Mouse (Mus musculus) neural tube, embryonic 12.5 days (tissue): ENCODE results near the gene Pcp4l1. TPM values are rescaled to one million over a fixed set of nuclear protein-coding genes. Genes with fewer than 3 reads are reported as not detected.
"Not testable (repeated sequence)": the region's sequence is repeated elsewhere in the genome, so short reads cannot be mapped to it uniquely, and the experiment has no call there.

ENCODE experiments used
- ATAC-seq: fragments of 200-750 bp; cut with Nextera tagmentation; 2 replicates; pipeline ENCODE4 v1.8.0; 2017; ENCODE audit warnings: low read depth, mild to moderate bottlenecking, moderate TSS enrichment, moderate library complexity; ENCODE audit not compliant: low FRiP score
- H3K27ac ChIP-seq: fragments of 300-500 bp; sonication (generic); 2 replicates; pipeline ENCODE4 v1.5.1; 2016
- H3K27me3 ChIP-seq: fragments of 300-500 bp; sonication (generic); replicated peaks from 2 replicates; pipeline ENCODE4 v1.6.1; 2016; ENCODE audit warnings: mild to moderate bottlenecking
- H3K36me3 ChIP-seq: fragments of 300-500 bp; sonication (generic); 2 replicates; pipeline ENCODE4 v1.6.1; 2016; ENCODE audit warnings: mild to moderate bottlenecking
- H3K4me1 ChIP-seq: fragments of 300-500 bp; sonication (generic); 2 replicates; pipeline ENCODE4 v1.6.1; 2016
- H3K4me2 ChIP-seq: fragments of 300-500 bp; sonication (generic); replicated peaks from 2 replicates; pipeline ENCODE4 v1.6.1; 2016; ENCODE audit warnings: mild to moderate bottlenecking
- H3K4me3 ChIP-seq: fragments of 300-500 bp; sonication (generic); 2 replicates; pipeline ENCODE4 v1.5.1; 2016
- H3K9ac ChIP-seq: fragments of 300-500 bp; sonication (generic); 2 replicates; pipeline ENCODE4 v1.6.1; 2016; ENCODE audit warnings: mild to moderate bottlenecking
- H3K9me3 ChIP-seq: fragments of 300-500 bp; sonication (generic); 2 replicates; pipeline ENCODE4 v1.6.1; 2016; ENCODE audit warnings: mild to moderate bottlenecking
- WGBS: fragments of 180-500 bp; shearing (Covaris S2); methylation state at CpG from one replicate; pipeline ENCODE4 v1.1.7; 2016; 5-methylcytosine and 5-hydroxymethylcytosine counted together
- polyA plus RNA-seq: library from polyadenylated mRNA; unstranded; fragments of >200 nt; fragmentation: Nextera tagmentation; extraction: Ambion mirVana; gene quantifications from 2 replicates; pipeline ENCODE4 v1.2.1, GENCODE M21; 2016

The Pcp4l1 gene
- 5.9 and 6.2 TPM in 2 replicates for polyA plus RNA-seq

GRCm38 (mm10) chr1:171195887-171196397 lies at the start of gene Pcp4l1:
Gene Pcp4l1, minus strand, starts transcription at chr1:171196268.
- Histone ChIP-seq H3K4me1 (peaks cover 35% of the 10 kb centered on the region), H3K4me3 (peak within 1 kb of the TSS; percentile 50), H3K27ac (no peak within 1 kb of the TSS), H3K36me3 (no peaks in the 10 kb centered on the region), H3K4me2 (peak within 1 kb of the TSS; percentile 93), H3K9me3 (no peaks in the 10 kb centered on the region), H3K9ac (peak within 1 kb of the TSS; percentile 51), H3K27me3 (peaks cover 40% of the 10 kb centered on the region)
- WGBS = under 1% methylated on average over 33 of the region's 33 CpGs
- ATAC-seq = peak; percentile 66; the same call in 1 of the 2 replicates

GRCm38 (mm10) chr1:171245353-171245752 lies 49.3 kb upstream of the Pcp4l1 start:
- Histone ChIP-seq H3K36me3 (peaks cover 46% of the 10 kb centered on the region), H3K27ac (no peak overlapping the region), H3K4me3 (no peak overlapping the region), H3K27me3 (no peaks in the 10 kb centered on the region), H3K4me1 (peaks cover 34% of the 10 kb centered on the region), H3K9me3 (no peaks in the 10 kb centered on the region), H3K9ac (no peak overlapping the region), H3K4me2 (peak overlapping the region; percentile 79; the same call in 1 of the 2 replicates)
- 91% methylated on average over 8 of the region's 8 CpGs for WGBS
- ATAC-seq = no peak

- not testable (repeated sequence) for ATAC-seq, H3K4me3 ChIP-seq, H3K4me2 ChIP-seq, H3K27me3 ChIP-seq, H3K9ac ChIP-seq, H3K9me3 ChIP-seq, H3K27ac ChIP-seq
- WGBS = 86% methylated on average over 12 of the region's 12 CpGs
- Histone ChIP-seq H3K4me1 (peaks cover 10% of the 10 kb centered on the region), H3K36me3 (peaks cover 77% of the 10 kb centered on the region)
These were observed 45.9 kb upstream of the Pcp4l1 start for GRCm38 (mm10) chr1:171241952-171242351.

GRCm38 (mm10) chr1:171240911-171241310 lies 44.8 kb upstream of the Pcp4l1 start:
- WGBS = 91% methylated on average over 10 of the region's 10 CpGs
- Histone ChIP-seq H3K27me3 (no peaks in the 10 kb centered on the region), H3K4me2 (no peak overlapping the region), H3K9ac (no peak overlapping the region), H3K4me1 (peaks cover 5% of the 10 kb centered on the region), H3K27ac (no peak overlapping the region), H3K36me3 (peaks cover 87% of the 10 kb centered on the region), H3K4me3 (no peak overlapping the region), H3K9me3 (no peaks in the 10 kb centered on the region)
- no peak for ATAC-seq

- H3K9me3 ChIP-seq = no peaks in the 10 kb centered on the region
- no peaks in the 10 kb centered on the region for H3K27me3 ChIP-seq
- ATAC-seq = no peak
- H3K4me3 ChIP-seq = no peak overlapping the region
- H3K36me3 ChIP-seq = peaks cover 88% of the 10 kb centered on the region
- H3K9ac ChIP-seq = no peak overlapping the region
- H3K27ac ChIP-seq = no peak overlapping the region
- H3K4me2 ChIP-seq = no peak overlapping the region
- H3K4me1 ChIP-seq = no peaks in the 10 kb centered on the region
- 85% methylated on average over 15 of the region's 15 CpGs for WGBS
These were observed 44.1 kb upstream of the Pcp4l1 start for GRCm38 (mm10) chr1:171239992-171240744.

- no peaks in the 10 kb centered on the region for H3K9me3 ChIP-seq
- no peak overlapping the region for H3K4me3 ChIP-seq
- 0 out of 2 replicates have a peak, but pooled peaks have one; percentile 19 for ATAC-seq
- no peaks in the 10 kb centered on the region for H3K4me1 ChIP-seq
- peaks cover 93% of the 10 kb centered on the region for H3K36me3 ChIP-seq
- no peak overlapping the region for H3K9ac ChIP-seq
- WGBS = 76% methylated on average over 14 of the region's 14 CpGs
- no peak overlapping the region for H3K27ac ChIP-seq
- H3K27me3 ChIP-seq = no peaks in the 10 kb centered on the region
- H3K4me2 ChIP-seq = no peak overlapping the region
These were observed 42.4 kb upstream of the Pcp4l1 start for GRCm38 (mm10) chr1:171238463-171238862.

- ATAC-seq = no peak
- Histone ChIP-seq H3K4me3 (no peak overlapping the region), H3K9me3 (no peaks in the 10 kb centered on the region), H3K4me2 (no peak overlapping the region), H3K36me3 (peaks cover 88% of the 10 kb centered on the region), H3K4me1 (no peaks in the 10 kb centered on the region), H3K27me3 (no peaks in the 10 kb centered on the region), H3K9ac (no peak overlapping the region), H3K27ac (no peak overlapping the region)
- 95% methylated on average over 6 of the region's 6 CpGs for WGBS
These were observed 41.4 kb upstream of the Pcp4l1 start for GRCm38 (mm10) chr1:171237438-171237837.

GRCm38 (mm10) chr1:171235791-171236190 lies 39.7 kb upstream of the Pcp4l1 start:
- peaks cover 73% of the 10 kb centered on the region for H3K36me3 ChIP-seq
- no peaks in the 10 kb centered on the region for H3K4me1 ChIP-seq
- H3K27me3 ChIP-seq = no peaks in the 10 kb centered on the region
- H3K27ac ChIP-seq = no peak overlapping the region
- H3K4me3 ChIP-seq = no peak overlapping the region
- ATAC-seq = no peak
- 92% methylated on average over 4 of the region's 4 CpGs for WGBS
- H3K4me2 ChIP-seq = no peak overlapping the region
- no peak overlapping the region for H3K9ac ChIP-seq
- no peaks in the 10 kb centered on the region for H3K9me3 ChIP-seq

GRCm38 (mm10) chr1:171234538-171234937 lies 38.5 kb upstream of the Pcp4l1 start:
- H3K9me3 ChIP-seq = no peaks in the 10 kb centered on the region
- no peaks in the 10 kb centered on the region for H3K27me3 ChIP-seq
- no peak overlapping the region for H3K9ac ChIP-seq
- H3K36me3 ChIP-seq = peaks cover 62% of the 10 kb centered on the region
- H3K4me3 ChIP-seq = no peak overlapping the region
- no peaks in the 10 kb centered on the region for H3K4me1 ChIP-seq
- no peak overlapping the region for H3K27ac ChIP-seq
- no peak for ATAC-seq
- no peak overlapping the region for H3K4me2 ChIP-seq
- 93% methylated on average over 4 of the region's 4 CpGs for WGBS

GRCm38 (mm10) chr1:171234126-171234525 lies 38.1 kb upstream of the Pcp4l1 start, which contains the start of gene Fcer1g:
Gene Fcer1g, minus strand, starts transcription at chr1:171234365.
- peaks cover 59% of the 10 kb centered on the region for H3K36me3 ChIP-seq
- no peaks in the 10 kb centered on the region for H3K27me3 ChIP-seq
- H3K4me1 ChIP-seq = no peaks in the 10 kb centered on the region
- 89% methylated on average over 14 of the region's 14 CpGs for WGBS
- no peak within 1 kb of the TSS for H3K4me2 ChIP-seq
- H3K27ac ChIP-seq = no peak within 1 kb of the TSS; the same call in 1 of the 2 replicates
- no peak within 1 kb of the TSS for H3K9ac ChIP-seq
- H3K4me3 ChIP-seq = no peak within 1 kb of the TSS
- no peak for ATAC-seq
- no peaks in the 10 kb centered on the region for H3K9me3 ChIP-seq

GRCm38 (mm10) chr1:171232800-171233730 lies 37.0 kb upstream of the Pcp4l1 start:
- H3K4me3 ChIP-seq = no peak overlapping the region
- 87% methylated on average over 12 of the region's 12 CpGs for WGBS
- H3K27me3 ChIP-seq = no peaks in the 10 kb centered on the region
- peaks cover 49% of the 10 kb centered on the region for H3K36me3 ChIP-seq
- no peak overlapping the region for H3K27ac ChIP-seq
- H3K9ac ChIP-seq = no peak overlapping the region
- no peaks in the 10 kb centered on the region for H3K9me3 ChIP-seq
- no peaks in the 10 kb centered on the region for H3K4me1 ChIP-seq
- H3K4me2 ChIP-seq = no peak overlapping the region
- no peak for ATAC-seq

GRCm38 (mm10) chr1:171232348-171232747 lies 36.3 kb upstream of the Pcp4l1 start:
- Histone ChIP-seq H3K4me2 (no peak overlapping the region), H3K9me3 (no peaks in the 10 kb centered on the region), H3K9ac (no peak overlapping the region), H3K4me1 (no peaks in the 10 kb centered on the region), H3K27ac (no peak overlapping the region), H3K4me3 (no peak overlapping the region), H3K36me3 (peaks cover 42% of the 10 kb centered on the region), H3K27me3 (no peaks in the 10 kb centered on the region)
- 92% methylated on average over 5 of the region's 5 CpGs for WGBS
- ATAC-seq = no peak
